Mouse (Mus musculus): Measurements from ENCODE around the gene Ccsap. TPM values are rescaled to one million over a fixed set of nuclear protein-coding genes. Genes with fewer than 3 reads are reported as not detected.
A peak's percentile ranks its signal among the peaks of the same experiment; 100 is the strongest.

The Ccsap gene
- 10.0 and 10.4 TPM in 2 replicates for polyA plus RNA-seq (2014; fragmentation: Nextera tagmentation; extraction: Ambion mirVana)

GRCm38 (mm10) chr8:123859648-123860259 lies at the start of gene Ccsap:
Ccsap (minus strand) TSS chr8:123860209.
- ATAC-seq (replicated peaks; ENCODE audit: low FRiP score) (no peak), DNase-seq (ENCODE audit: low spot score) (peak; percentile 76)
- H3K4me3 ChIP-seq (ENCODE audit: low read depth, low read length): peak within 1 kb of the TSS; percentile 67
- H3K9ac ChIP-seq (ENCODE audit: low read length): peak within 1 kb of the TSS; percentile 61
- H3K4me2 ChIP-seq (ENCODE audit: low read depth, low read length, severe bottlenecking): peak within 1 kb of the TSS; percentile 64
- no peaks in the 10 kb centered on the region; the same call in 1 of the 2 replicates for H3K9me3 ChIP-seq (ENCODE audit: control insufficient read depth, low read length)
- 0 out of 2 replicates have a peak within 1 kb of the TSS, but pooled peaks have one; percentile 1 for H3K27ac ChIP-seq (ENCODE audit: low read depth, low read length)
- peaks cover 9% of the 10 kb centered on the region; the same call in 1 of the 2 replicates for H3K4me1 ChIP-seq (replicated peaks; ENCODE audit: control insufficient read depth, insufficient read depth, low read length)
- WGBS: 1% methylated on average over 45 of the region's 48 CpGs
- no peaks in the 10 kb centered on the region for H3K36me3 ChIP-seq (ENCODE audit: control insufficient read depth, insufficient read depth, low read length)
- H3K27me3 ChIP-seq (ENCODE audit: control insufficient read depth, insufficient read depth, low read length): peaks cover 5% of the 10 kb centered on the region; the same call in 1 of the 2 replicates

GRCm38 (mm10) chr8:123907604-123908003 lies 47.6 kb upstream of the Ccsap start:
- Histone ChIP-seq H3K36me3 (ENCODE audit: control insufficient read depth, insufficient read depth, low read length) (peaks cover 19% of the 10 kb centered on the region), H3K4me2 (ENCODE audit: low read depth, low read length, severe bottlenecking) (no peak overlapping the region), H3K4me3 (ENCODE audit: low read depth, low read length) (no peak overlapping the region), H3K4me1 (replicated peaks; ENCODE audit: control insufficient read depth, insufficient read depth, low read length) (no peaks in the 10 kb centered on the region), H3K27ac (ENCODE audit: low read depth, low read length) (no peak overlapping the region), H3K27me3 (ENCODE audit: control insufficient read depth, insufficient read depth, low read length) (no peaks in the 10 kb centered on the region), H3K9me3 (ENCODE audit: control insufficient read depth, low read length) (no peaks in the 10 kb centered on the region), H3K9ac (ENCODE audit: low read length) (no peak overlapping the region)
- no peak for ATAC-seq (replicated peaks; ENCODE audit: low FRiP score)
- WGBS: 96% methylated on average over 6 of the region's 6 CpGs
- DNase-seq (ENCODE audit: low spot score): no peak

GRCm38 (mm10) chr8:123902653-123903052 lies 42.6 kb upstream of the Ccsap start:
- DNase-seq (ENCODE audit: low spot score) (no peak), ATAC-seq (replicated peaks; ENCODE audit: low FRiP score) (no peak)
- Histone ChIP-seq H3K9me3 (ENCODE audit: control insufficient read depth, low read length) (no peaks in the 10 kb centered on the region), H3K27ac (ENCODE audit: low read depth, low read length) (no peak overlapping the region), H3K4me3 (ENCODE audit: low read depth, low read length) (no peak overlapping the region), H3K27me3 (ENCODE audit: control insufficient read depth, insufficient read depth, low read length) (no peaks in the 10 kb centered on the region), H3K36me3 (ENCODE audit: control insufficient read depth, insufficient read depth, low read length) (peaks cover 11% of the 10 kb centered on the region; the same call in 1 of the 2 replicates), H3K9ac (ENCODE audit: low read length) (no peak overlapping the region), H3K4me1 (replicated peaks; ENCODE audit: control insufficient read depth, insufficient read depth, low read length) (no peaks in the 10 kb centered on the region), H3K4me2 (ENCODE audit: low read depth, low read length, severe bottlenecking) (no peak overlapping the region)
- 91% methylated on average over 7 of the region's 7 CpGs for WGBS

GRCm38 (mm10) chr8:123899366-123899765 lies 39.4 kb upstream of the Ccsap start:
- no peaks in the 10 kb centered on the region for H3K4me1 ChIP-seq (replicated peaks; ENCODE audit: control insufficient read depth, insufficient read depth, low read length)
- peaks cover 11% of the 10 kb centered on the region; the same call in 1 of the 2 replicates for H3K36me3 ChIP-seq (ENCODE audit: control insufficient read depth, insufficient read depth, low read length)
- peaks cover 11% of the 10 kb centered on the region for H3K27me3 ChIP-seq (ENCODE audit: control insufficient read depth, insufficient read depth, low read length)
- DNase-seq (ENCODE audit: low spot score): no peak
- 93% methylated on average over 7 of the region's 7 CpGs for WGBS
- ATAC-seq (replicated peaks; ENCODE audit: low FRiP score): no peak
- H3K9ac ChIP-seq (ENCODE audit: low read length): no peak overlapping the region
- no peak overlapping the region for H3K4me2 ChIP-seq (ENCODE audit: low read depth, low read length, severe bottlenecking)
- H3K4me3 ChIP-seq (ENCODE audit: low read depth, low read length): no peak overlapping the region
- no peaks in the 10 kb centered on the region for H3K9me3 ChIP-seq (ENCODE audit: control insufficient read depth, low read length)
- H3K27ac ChIP-seq (ENCODE audit: low read depth, low read length): no peak overlapping the region

- Histone ChIP-seq H3K4me1 (replicated peaks; ENCODE audit: control insufficient read depth, insufficient read depth, low read length) (no peaks in the 10 kb centered on the region), H3K27me3 (ENCODE audit: control insufficient read depth, insufficient read depth, low read length) (peaks cover 19% of the 10 kb centered on the region), H3K9me3 (ENCODE audit: control insufficient read depth, low read length) (no peaks in the 10 kb centered on the region), H3K27ac (ENCODE audit: low read depth, low read length) (no peak overlapping the region), H3K4me3 (ENCODE audit: low read depth, low read length) (no peak overlapping the region), H3K4me2 (ENCODE audit: low read depth, low read length, severe bottlenecking) (no peak overlapping the region), H3K36me3 (ENCODE audit: control insufficient read depth, insufficient read depth, low read length) (peaks cover 8% of the 10 kb centered on the region; the same call in 1 of the 2 replicates), H3K9ac (ENCODE audit: low read length) (no peak overlapping the region)
- 89% methylated on average over 5 of the region's 5 CpGs for WGBS
- DNase-seq (ENCODE audit: low spot score): no peak
- ATAC-seq (replicated peaks; ENCODE audit: low FRiP score): no peak
Observed at GRCm38 (mm10) chr8:123898576-123898975, 38.6 kb upstream of the Ccsap start.

- Histone ChIP-seq H3K4me3 (ENCODE audit: low read depth, low read length) (no peak overlapping the region), H3K4me1 (replicated peaks; ENCODE audit: control insufficient read depth, insufficient read depth, low read length) (no peaks in the 10 kb centered on the region; the same call in 1 of the 2 replicates), H3K9ac (ENCODE audit: low read length) (no peak overlapping the region), H3K4me2 (ENCODE audit: low read depth, low read length, severe bottlenecking) (no peak overlapping the region), H3K9me3 (ENCODE audit: control insufficient read depth, low read length) (no peaks in the 10 kb centered on the region), H3K27ac (ENCODE audit: low read depth, low read length) (no peak overlapping the region), H3K27me3 (ENCODE audit: control insufficient read depth, insufficient read depth, low read length) (peaks cover 37% of the 10 kb centered on the region), H3K36me3 (ENCODE audit: control insufficient read depth, insufficient read depth, low read length) (no peaks in the 10 kb centered on the region; the same call in 1 of the 2 replicates)
- WGBS: 56% methylated on average over 10 of the region's 10 CpGs
- ATAC-seq (replicated peaks; ENCODE audit: low FRiP score): no peak
- DNase-seq (ENCODE audit: low spot score): no peak
Observed at GRCm38 (mm10) chr8:123896774-123897173, 36.8 kb upstream of the Ccsap start.

- peaks cover 41% of the 10 kb centered on the region for H3K27me3 ChIP-seq (ENCODE audit: control insufficient read depth, insufficient read depth, low read length)
- H3K27ac ChIP-seq (ENCODE audit: low read depth, low read length): no peak overlapping the region
- no peak for DNase-seq (ENCODE audit: low spot score)
- no peak for ATAC-seq (replicated peaks; ENCODE audit: low FRiP score)
- no peaks in the 10 kb centered on the region for H3K36me3 ChIP-seq (ENCODE audit: control insufficient read depth, insufficient read depth, low read length)
- H3K4me3 ChIP-seq (ENCODE audit: low read depth, low read length): no peak overlapping the region
- H3K9ac ChIP-seq (ENCODE audit: low read length): no peak overlapping the region
- no peaks in the 10 kb centered on the region for H3K9me3 ChIP-seq (ENCODE audit: control insufficient read depth, low read length)
- WGBS: 66% methylated on average over 14 of the region's 14 CpGs
- peaks cover 2% of the 10 kb centered on the region; the same call in 1 of the 2 replicates for H3K4me1 ChIP-seq (replicated peaks; ENCODE audit: control insufficient read depth, insufficient read depth, low read length)
- H3K4me2 ChIP-seq (ENCODE audit: low read depth, low read length, severe bottlenecking): no peak overlapping the region
Observed at GRCm38 (mm10) chr8:123896366-123896761, 36.4 kb upstream of the Ccsap start.

GRCm38 (mm10) chr8:123895680-123896365 lies 35.8 kb upstream of the Ccsap start:
- Histone ChIP-seq H3K4me1 (replicated peaks; ENCODE audit: control insufficient read depth, insufficient read depth, low read length) (peaks cover 3% of the 10 kb centered on the region; the same call in 1 of the 2 replicates), H3K36me3 (ENCODE audit: control insufficient read depth, insufficient read depth, low read length) (no peaks in the 10 kb centered on the region), H3K27ac (ENCODE audit: low read depth, low read length) (no peak overlapping the region), H3K27me3 (ENCODE audit: control insufficient read depth, insufficient read depth, low read length) (peaks cover 46% of the 10 kb centered on the region), H3K4me3 (ENCODE audit: low read depth, low read length) (no peak overlapping the region), H3K9me3 (ENCODE audit: control insufficient read depth, low read length) (no peaks in the 10 kb centered on the region), H3K4me2 (ENCODE audit: low read depth, low read length, severe bottlenecking) (no peak overlapping the region), H3K9ac (ENCODE audit: low read length) (no peak overlapping the region)
- ATAC-seq (replicated peaks; ENCODE audit: low FRiP score): no peak
- 73% methylated on average over 9 of the region's 9 CpGs for WGBS
- no peak for DNase-seq (ENCODE audit: low spot score)

Measured in forebrain, embryonic 11.5 days (tissue).